Mouse (Mus musculus): ENCODE measurements around the gene Hsf4.

DNA sequence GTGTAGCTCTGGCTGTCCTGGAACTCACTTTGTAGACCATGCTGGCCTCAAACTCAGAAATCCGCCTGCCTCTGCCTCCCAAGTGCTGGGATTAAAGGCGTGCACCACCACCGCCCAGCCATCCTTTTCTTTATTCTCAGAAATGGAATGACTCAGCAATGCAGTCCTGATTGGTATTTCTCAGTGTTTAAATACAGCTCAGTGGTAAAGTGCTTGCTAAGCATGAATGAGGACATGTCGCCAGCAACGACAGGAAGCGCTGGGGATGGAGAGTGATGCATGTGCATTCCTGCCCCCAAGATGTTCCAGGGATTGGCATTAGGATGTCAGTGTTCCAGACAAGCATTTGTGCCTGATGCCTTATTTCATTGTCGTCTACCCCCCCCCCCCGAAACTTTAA, 33.8 kb downstream of the Hsf4 start:
- TF ChIP-seq CTCF (IDR thresholded peaks at IDR 0.05; ENCODE audit: low read depth, low read length), result no peak
- no peak for TF ChIP-seq POLR2A (IDR thresholded peaks at IDR 0.05; ENCODE audit: extremely low read depth, insufficient read depth, low read length)
